Mouse (Mus musculus): ENCODE measurements around the gene Hdac4. TPM values are rescaled to one million over a fixed set of nuclear protein-coding genes. Genes with fewer than 3 reads are reported as not detected.

Gene Hdac4
- polyA plus RNA-seq (2012; rRNA removed) = 13.3 and 18.6 TPM in 2 replicates

GRCm38 (mm10) chr1:92195360-92196149, at the start of gene Hdac4:
Gene Hdac4 (minus strand): TSS chr1:92195699.
- DNase-seq (ENCODE audit: low read depth in 1 of 2, low spot score in 2 of 2) = no peak
- Histone ChIP-seq H3K4me1 (ENCODE audit: control insufficient read depth, insufficient read depth, insufficient read length) (no peaks in the 10 kb centered on the region), H3K4me3 (ENCODE audit: extremely low read depth, insufficient read depth, insufficient read length) (no peak within 1 kb of the TSS), H3K27me3 (ENCODE audit: control insufficient read depth, insufficient read depth, low read length) (no peaks in the 10 kb centered on the region), H3K36me3 (ENCODE audit: control insufficient read depth, insufficient read depth, low read length) (no peaks in the 10 kb centered on the region), H3K27ac (ENCODE audit: insufficient read depth, low read length) (no peak within 1 kb of the TSS)
- TF ChIP-seq POLR2A (IDR thresholded peaks at IDR 0.05; ENCODE audit: low read depth, low read length) (no peak), CTCF (IDR thresholded peaks at IDR 0.05; ENCODE audit: extremely low read depth, insufficient read depth, insufficient read length, insufficient replicate concordance) (no peak)
- WGBS = 67% methylated on average over 13 of the region's 13 CpGs

GRCm38 (mm10) chr1:92243549-92243948, 48.0 kb upstream of the Hdac4 start:
- Histone ChIP-seq H3K27ac (ENCODE audit: insufficient read depth, low read length) (no peak overlapping the region), H3K4me1 (ENCODE audit: control insufficient read depth, insufficient read depth, insufficient read length) (no peaks in the 10 kb centered on the region), H3K27me3 (ENCODE audit: control insufficient read depth, insufficient read depth, low read length) (no peaks in the 10 kb centered on the region), H3K4me3 (ENCODE audit: extremely low read depth, insufficient read depth, insufficient read length) (no peak overlapping the region), H3K36me3 (ENCODE audit: control insufficient read depth, insufficient read depth, low read length) (no peaks in the 10 kb centered on the region)
- 87% methylated on average over 8 of the region's 8 CpGs for WGBS
- no peak for DNase-seq (ENCODE audit: low read depth in 1 of 2, low spot score in 2 of 2)
- no peak for TF ChIP-seq CTCF (IDR thresholded peaks at IDR 0.05; ENCODE audit: extremely low read depth, insufficient read depth, insufficient read length, insufficient replicate concordance)
- TF ChIP-seq POLR2A (IDR thresholded peaks at IDR 0.05; ENCODE audit: low read depth, low read length) = no peak

- WGBS = 88% methylated on average over 4 of the region's 4 CpGs
- DNase-seq (ENCODE audit: low read depth in 1 of 2, low spot score in 2 of 2) = no peak
- Histone ChIP-seq H3K4me3 (ENCODE audit: extremely low read depth, insufficient read depth, insufficient read length) (no peak overlapping the region), H3K36me3 (ENCODE audit: control insufficient read depth, insufficient read depth, low read length) (no peaks in the 10 kb centered on the region), H3K27me3 (ENCODE audit: control insufficient read depth, insufficient read depth, low read length) (no peaks in the 10 kb centered on the region), H3K27ac (ENCODE audit: insufficient read depth, low read length) (no peak overlapping the region), H3K4me1 (ENCODE audit: control insufficient read depth, insufficient read depth, insufficient read length) (no peaks in the 10 kb centered on the region)
- no peak for TF ChIP-seq POLR2A (IDR thresholded peaks at IDR 0.05; ENCODE audit: low read depth, low read length)
Observed at GRCm38 (mm10) chr1:92240072-92240471, 44.6 kb upstream of the Hdac4 start.

GRCm38 (mm10) chr1:92235600-92235999, 40.1 kb upstream of the Hdac4 start:
- Histone ChIP-seq H3K27ac (ENCODE audit: insufficient read depth, low read length) (no peak overlapping the region), H3K36me3 (ENCODE audit: control insufficient read depth, insufficient read depth, low read length) (no peaks in the 10 kb centered on the region), H3K4me3 (ENCODE audit: extremely low read depth, insufficient read depth, insufficient read length) (no peak overlapping the region), H3K4me1 (ENCODE audit: control insufficient read depth, insufficient read depth, insufficient read length) (no peaks in the 10 kb centered on the region), H3K27me3 (ENCODE audit: control insufficient read depth, insufficient read depth, low read length) (no peaks in the 10 kb centered on the region)
- TF ChIP-seq POLR2A (IDR thresholded peaks at IDR 0.05; ENCODE audit: low read depth, low read length) (no peak), CTCF (IDR thresholded peaks at IDR 0.05; ENCODE audit: extremely low read depth, insufficient read depth, insufficient read length, insufficient replicate concordance) (no peak)
- WGBS = 76% methylated on average over 4 of the region's 4 CpGs
- peak in 1 of 2 experiments; percentile 11 for DNase-seq (ENCODE audit: low read depth in 1 of 2, low spot score in 2 of 2)

- Histone ChIP-seq H3K4me3 (ENCODE audit: extremely low read depth, insufficient read depth, insufficient read length) (no peak overlapping the region), H3K36me3 (ENCODE audit: control insufficient read depth, insufficient read depth, low read length) (no peaks in the 10 kb centered on the region), H3K4me1 (ENCODE audit: control insufficient read depth, insufficient read depth, insufficient read length) (no peaks in the 10 kb centered on the region), H3K27me3 (ENCODE audit: control insufficient read depth, insufficient read depth, low read length) (no peaks in the 10 kb centered on the region), H3K27ac (ENCODE audit: insufficient read depth, low read length) (no peak overlapping the region)
- TF ChIP-seq POLR2A (IDR thresholded peaks at IDR 0.05; ENCODE audit: low read depth, low read length) (no peak), CTCF (IDR thresholded peaks at IDR 0.05; ENCODE audit: extremely low read depth, insufficient read depth, insufficient read length, insufficient replicate concordance) (no peak)
- no peak for DNase-seq (ENCODE audit: low read depth in 1 of 2, low spot score in 2 of 2)
- 24% methylated on average over 2 of the region's 2 CpGs for WGBS
Observed at GRCm38 (mm10) chr1:92225297-92225696, 29.8 kb upstream of the Hdac4 start.

GRCm38 (mm10) chr1:92223956-92224891, 28.7 kb upstream of the Hdac4 start:
- no peaks in the 10 kb centered on the region for H3K4me1 ChIP-seq (ENCODE audit: control insufficient read depth, insufficient read depth, insufficient read length)
- no peaks in the 10 kb centered on the region for H3K27me3 ChIP-seq (ENCODE audit: control insufficient read depth, insufficient read depth, low read length)
- no peaks in the 10 kb centered on the region for H3K36me3 ChIP-seq (ENCODE audit: control insufficient read depth, insufficient read depth, low read length)
- WGBS = 83% methylated on average over 17 of the region's 17 CpGs
- no peak overlapping the region for H3K27ac ChIP-seq (ENCODE audit: insufficient read depth, low read length)
- no peak for DNase-seq (ENCODE audit: low read depth in 1 of 2, low spot score in 2 of 2)
- no peak overlapping the region for H3K4me3 ChIP-seq (ENCODE audit: extremely low read depth, insufficient read depth, insufficient read length)
- TF ChIP-seq POLR2A (IDR thresholded peaks at IDR 0.05; ENCODE audit: low read depth, low read length) (no peak), CTCF (IDR thresholded peaks at IDR 0.05; ENCODE audit: extremely low read depth, insufficient read depth, insufficient read length, insufficient replicate concordance) (no peak)
